27 mouse cellular contexts compared by ENCODE assay signal in genomic region chr2:108160865-108161264, GRCm38 (mm10).
"Had no signal": no experiment of that assay in that cellular context is flagged by ENCODE, and none has a peak within 500 bp of the region (broad histone marks: within the 10 kb centered on the region; RNA-seq: fewer than 3 reads in every experiment).

No protein-coding gene starts in this region.

- H3K4me3 ChIP-seq: heart, adult 2 months; heart, embryonic 13.5 days; heart, embryonic 15.5 days; hindbrain, embryonic 13.5 days; intestine, embryonic 15.5 days; kidney, embryonic 15.5 days; limb, embryonic 13.5 days; limb, embryonic 15.5 days; liver, embryonic 12.5 days had no signal

- DNase-seq: gastrocnemius, postnatal 14 days; gastrocnemius, postnatal 36 days; heart, adult 11 months; heart, adult 2 months; heart, postnatal 14 days; heart, postnatal 36 days; kidney, adult 18-20 months; kidney, adult 9 months; kidney, postnatal 14 days; kidney, postnatal 36 days; layer of hippocampus, adult 9-11 months; layer of hippocampus, postnatal 36 days; left cerebral cortex, postnatal 4 days had no signal

- ATAC-seq: hindbrain, embryonic 16.5 days; inflammation-experienced regulatory T-cells, adult 6 months; intestine, embryonic 15.5 days; intestine, postnatal 0 days; liver, embryonic 12.5 days had no signal

- H3K27ac ChIP-seq: heart, adult 2 months; heart, embryonic 13.5 days; heart, embryonic 15.5 days; hindbrain, embryonic 13.5 days; intestine, embryonic 15.5 days; kidney, embryonic 15.5 days; kidney, postnatal 0 days; limb, embryonic 13.5 days; limb, embryonic 15.5 days; liver, embryonic 12.5 days; liver, embryonic 14.5 days had no signal

- H3K36me3 ChIP-seq: heart, embryonic 13.5 days; heart, embryonic 15.5 days; hindbrain, embryonic 13.5 days; intestine, embryonic 15.5 days; kidney, embryonic 15.5 days; limb, embryonic 13.5 days; limb, embryonic 15.5 days; liver, embryonic 12.5 days had no signal

- H3K9me3 ChIP-seq: heart, embryonic 13.5 days; heart, embryonic 15.5 days; hindbrain, embryonic 13.5 days; intestine, embryonic 15.5 days; kidney, embryonic 15.5 days; limb, embryonic 13.5 days; limb, embryonic 15.5 days; liver, embryonic 12.5 days had no signal

- H3K27me3 ChIP-seq: heart, embryonic 13.5 days; heart, embryonic 15.5 days; hindbrain, embryonic 13.5 days; intestine, embryonic 15.5 days; kidney, embryonic 15.5 days; limb, embryonic 13.5 days; limb, embryonic 15.5 days; liver, embryonic 12.5 days had no signal

- H3K4me1 ChIP-seq: heart, embryonic 13.5 days; heart, embryonic 15.5 days; hindbrain, embryonic 13.5 days; intestine, embryonic 15.5 days; kidney, embryonic 15.5 days; limb, embryonic 13.5 days; limb, embryonic 15.5 days; liver, embryonic 12.5 days had no signal

- H3K4me2 ChIP-seq: heart, embryonic 11.5 days; heart, embryonic 13.5 days; heart, embryonic 15.5 days; hindbrain, embryonic 13.5 days; intestine, embryonic 15.5 days; kidney, embryonic 15.5 days; limb, embryonic 13.5 days; limb, embryonic 15.5 days; liver, embryonic 12.5 days had no signal

- H3K9ac ChIP-seq: heart, embryonic 13.5 days; heart, embryonic 15.5 days; hindbrain, embryonic 13.5 days; intestine, embryonic 15.5 days; kidney, embryonic 15.5 days; limb, embryonic 13.5 days; limb, embryonic 15.5 days; liver, embryonic 12.5 days; liver, embryonic 14.5 days had no signal
